Mouse (Mus musculus) small intestine, adult 2 months (tissue): Measurements from ENCODE around the gene Rcan1. TPM values are rescaled to one million over a fixed set of nuclear protein-coding genes. Genes with fewer than 3 reads are reported as not detected.

Source experiments
- H3K27ac ChIP-seq: fragments of 200-500 bp; 2 replicates; pipeline ENCODE4 v1.5.1; 2012; ENCODE audit warnings: low read depth, low read length, control low read depth, inconsistent platforms; ENCODE audit not compliant: insufficient read depth
- H3K27me3 ChIP-seq: fragments of 200-500 bp; 2 replicates; pipeline ENCODE4 v1.6.1; 2012; ENCODE audit warnings: mild to moderate bottlenecking, moderate library complexity, low read length, inconsistent platforms; ENCODE audit not compliant: control insufficient read depth, insufficient read depth
- H3K36me3 ChIP-seq: fragments of 200-500 bp; 2 replicates; pipeline ENCODE4 v1.6.1; 2012; ENCODE audit warnings: mild to moderate bottlenecking, low read length, control low read depth, inconsistent platforms; ENCODE audit not compliant: control insufficient read depth, insufficient read depth
- H3K4me1 ChIP-seq: fragments of 200-500 bp; 2 replicates; pipeline ENCODE4 v1.6.1; 2012; ENCODE audit warnings: low read length, inconsistent platforms, mixed read lengths; ENCODE audit not compliant: control insufficient read depth, insufficient read depth, insufficient read length
- H3K4me3 ChIP-seq: fragments of 200-500 bp; 2 replicates; pipeline ENCODE4 v1.5.1; 2012; ENCODE audit warnings: low read depth, mild to moderate bottlenecking, control low read depth, inconsistent platforms, low read length, moderate library complexity
- CTCF ChIP-seq: fragments of 200-500 bp; IDR thresholded peaks from 2 replicates; pipeline ENCODE4 v1.5.1; 2012; ENCODE audit warnings: low read depth, mild to moderate bottlenecking, control low read depth, inconsistent platforms, low read length, moderate library complexity, mixed read lengths; ENCODE audit not compliant: insufficient replicate concordance, insufficient read length; ENCODE audit errors: extremely low read depth
- POLR2A ChIP-seq: fragments of 200-500 bp; IDR thresholded peaks from 2 replicates; pipeline ENCODE4 v1.6.1; 2012; ENCODE audit warnings: low read depth, mild to moderate bottlenecking, control low read depth, inconsistent platforms, low read length, moderate library complexity
- WGBS: fragments of 180-500 bp; shearing (Covaris S2); methylation state at CpG from one replicate; pipeline ENCODE4 v1.1.7; 2018; 5-methylcytosine and 5-hydroxymethylcytosine counted together
- polyA plus RNA-seq: library from polyadenylated mRNA; depleted of rRNA; stranded (reverse); fragments of >200 nt; gene quantifications from 2 replicates; pipeline ENCODE4 v1.2.3, GENCODE M21; 2012

Rcan1 gene
- polyA plus RNA-seq, 1 experiment: 9.7 TPM

GRCm38 (mm10) chr16:92412888-92413287 is 57.8 kb downstream of the Rcan1 start:
- WGBS: 70% methylated on average over 7 of the region's 7 CpGs
- H3K36me3 ChIP-seq: no peaks in the 10 kb centered on the region
- H3K27ac ChIP-seq: no peak overlapping the region
- no peak overlapping the region for H3K4me3 ChIP-seq
- TF ChIP-seq CTCF: no peak
- no peak for TF ChIP-seq POLR2A
- H3K4me1 ChIP-seq: peaks cover 37% of the 10 kb centered on the region
- H3K27me3 ChIP-seq: no peaks in the 10 kb centered on the region

DNA sequence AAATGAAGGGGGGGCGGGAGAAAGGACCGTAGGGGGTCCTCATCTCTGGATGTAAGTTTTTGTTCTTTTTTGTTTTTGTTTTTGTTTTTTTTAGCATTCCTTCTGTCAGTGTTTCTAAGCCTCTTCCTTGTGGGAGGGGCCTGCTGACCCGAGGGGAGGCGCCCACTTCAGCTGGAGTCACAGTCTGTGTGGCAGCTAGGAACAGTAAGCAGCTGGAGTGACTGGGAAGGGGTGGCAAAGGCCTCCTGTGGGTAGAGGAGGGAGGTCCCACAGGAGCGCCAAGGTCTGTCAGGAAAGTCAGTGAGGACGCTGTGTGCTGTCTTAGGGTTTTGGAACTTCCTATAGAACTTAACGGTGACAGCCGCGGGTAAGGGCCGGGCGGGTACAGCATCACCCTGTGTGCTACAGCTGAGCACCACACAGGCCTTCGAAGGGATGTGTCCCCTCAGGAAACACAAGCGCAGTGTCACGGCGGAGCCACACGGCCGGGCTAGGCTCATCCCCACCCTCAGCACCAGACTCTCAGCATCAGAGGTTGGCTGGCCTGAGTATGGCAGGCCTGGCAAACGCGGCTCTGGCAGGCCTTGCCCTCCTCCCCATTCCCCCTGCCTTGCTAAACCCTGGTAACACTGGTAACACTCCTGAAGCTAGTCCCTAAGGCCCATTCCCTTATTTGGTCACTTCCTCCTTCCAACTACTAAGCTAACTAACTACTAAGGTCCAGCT is 58.5 kb downstream of the Rcan1 start:
- Histone ChIP-seq H3K27me3 (no peaks in the 10 kb centered on the region), H3K4me3 (no peak overlapping the region), H3K27ac (no peak overlapping the region), H3K36me3 (no peaks in the 10 kb centered on the region), H3K4me1 (peaks cover 36% of the 10 kb centered on the region)
- 85% methylated on average over 19 of the region's 19 CpGs for WGBS
- TF ChIP-seq POLR2A: no peak
- TF ChIP-seq CTCF: no peak

GRCm38 (mm10) chr16:92410344-92410743 is 60.3 kb downstream of the Rcan1 start:
- Histone ChIP-seq H3K27me3 (no peaks in the 10 kb centered on the region), H3K4me1 (peaks cover 24% of the 10 kb centered on the region), H3K27ac (no peak overlapping the region), H3K36me3 (no peaks in the 10 kb centered on the region), H3K4me3 (no peak overlapping the region)
- TF ChIP-seq POLR2A (no peak), CTCF (no peak)
- WGBS: 87% methylated on average over 2 of the region's 2 CpGs

DNA sequence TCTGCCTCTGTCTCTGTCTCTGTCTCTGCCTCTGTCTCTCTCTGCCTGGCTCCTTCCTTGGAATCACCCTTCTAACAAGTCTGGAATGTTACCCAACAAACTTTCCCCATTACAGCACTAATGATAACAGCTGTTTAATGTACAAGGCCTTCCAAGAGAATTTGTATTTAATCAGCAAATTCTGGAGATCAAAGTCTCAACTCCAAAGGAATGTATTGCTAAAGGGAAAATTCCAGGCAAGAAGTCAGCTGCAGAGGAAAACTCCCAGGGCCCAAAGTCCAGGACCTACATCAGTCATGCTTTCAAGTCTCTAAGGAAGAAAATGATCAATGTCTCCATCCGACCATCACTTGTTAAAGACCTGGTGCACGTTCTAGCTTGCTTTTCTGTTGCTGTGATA is 62.8 kb downstream of the Rcan1 start:
- Histone ChIP-seq H3K36me3 (no peaks in the 10 kb centered on the region), H3K27me3 (no peaks in the 10 kb centered on the region), H3K27ac (peak overlapping the region; percentile 88), H3K4me3 (no peak overlapping the region), H3K4me1 (peaks cover 29% of the 10 kb centered on the region)
- WGBS: 26% methylated on average over 2 of the region's 2 CpGs
- no peak for TF ChIP-seq POLR2A

DNA sequence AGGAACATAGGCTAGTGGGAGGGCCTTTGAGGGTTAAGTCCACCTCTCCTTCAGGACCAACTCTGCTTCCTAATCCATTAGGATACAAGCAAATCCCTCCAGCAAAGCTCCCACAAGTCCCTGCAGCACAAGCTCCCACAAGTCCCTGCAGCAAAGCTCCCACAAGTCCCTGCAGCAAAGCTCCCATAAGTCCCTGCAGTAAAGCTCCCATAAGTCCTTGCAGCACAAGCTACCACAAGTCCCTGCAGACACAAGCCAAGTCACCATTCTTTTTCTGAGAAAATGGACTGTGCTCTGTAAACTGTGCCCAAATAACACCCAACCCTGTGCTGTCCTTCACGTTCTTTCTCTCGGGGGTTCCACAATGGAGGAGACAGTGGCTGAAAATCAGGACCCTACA is 66.5 kb downstream of the Rcan1 start:
- TF ChIP-seq POLR2A: no peak
- no peak for TF ChIP-seq CTCF
- no peak overlapping the region for H3K27ac ChIP-seq
- 96% methylated on average over 2 of the region's 2 CpGs for WGBS
- no peaks in the 10 kb centered on the region for H3K27me3 ChIP-seq
- H3K4me3 ChIP-seq: no peak overlapping the region
- H3K36me3 ChIP-seq: no peaks in the 10 kb centered on the region
- H3K4me1 ChIP-seq: peaks cover 21% of the 10 kb centered on the region

DNA sequence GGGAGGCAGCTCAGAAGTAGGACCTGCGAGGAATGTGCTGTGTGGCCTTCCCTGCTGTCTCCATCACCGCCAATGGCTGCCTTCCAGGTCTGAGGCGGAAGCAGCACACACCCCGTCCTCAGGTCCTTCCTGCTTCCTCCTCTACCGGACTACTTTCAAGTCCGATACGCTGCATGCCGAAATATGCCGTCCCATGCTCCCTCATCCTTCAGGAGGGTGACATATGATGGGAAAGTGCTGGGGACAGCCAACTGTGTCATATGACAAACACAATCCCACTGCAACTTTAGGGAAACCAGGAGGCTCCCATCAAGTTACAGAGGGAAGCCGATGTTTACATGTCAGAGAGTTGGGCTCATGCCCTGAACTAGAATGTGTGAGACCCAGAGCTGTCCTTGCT is 67.6 kb downstream of the Rcan1 start:
- Histone ChIP-seq H3K36me3 (no peaks in the 10 kb centered on the region), H3K4me1 (peaks cover 12% of the 10 kb centered on the region), H3K4me3 (no peak overlapping the region), H3K27me3 (no peaks in the 10 kb centered on the region), H3K27ac (no peak overlapping the region; the same call in 1 of the 2 replicates)
- TF ChIP-seq POLR2A (no peak), CTCF (no peak)
- WGBS: 56% methylated on average over 10 of the region's 10 CpGs

DNA sequence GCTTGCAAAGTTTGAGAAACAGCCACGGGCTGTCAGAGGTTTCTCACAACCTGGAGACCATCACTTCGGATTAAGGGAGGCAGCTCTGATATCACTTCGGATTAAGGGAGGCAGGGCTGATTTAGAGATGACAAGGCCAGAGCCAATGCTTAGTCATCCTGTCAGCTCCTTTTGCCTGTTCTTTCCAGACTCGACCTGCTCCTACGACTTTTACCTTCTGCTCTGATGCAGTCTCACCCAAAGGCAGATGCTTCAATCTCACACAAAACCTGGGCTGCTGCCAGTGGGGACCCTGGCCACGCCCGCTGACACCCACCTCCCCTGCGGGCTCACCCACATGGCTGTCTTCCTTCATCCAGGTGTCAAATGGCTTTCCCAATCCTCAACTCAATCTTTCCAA is 68.5 kb downstream of the Rcan1 start:
- no peak overlapping the region for H3K4me3 ChIP-seq
- peaks cover 12% of the 10 kb centered on the region for H3K4me1 ChIP-seq
- no peaks in the 10 kb centered on the region for H3K27me3 ChIP-seq
- 71% methylated on average over 8 of the region's 8 CpGs for WGBS
- no peak overlapping the region for H3K27ac ChIP-seq
- no peaks in the 10 kb centered on the region for H3K36me3 ChIP-seq
- TF ChIP-seq POLR2A: no peak
- no peak for TF ChIP-seq CTCF
